Mouse (Mus musculus) frontal cortex, postnatal 36 days (tissue): Measurements from ENCODE around the gene Hist1h2bg.
A peak's percentile ranks its signal among the peaks of the same experiment; 100 is the strongest.
"Not testable (repeated sequence)": the region's sequence is repeated elsewhere in the genome, so short reads cannot be mapped to it uniquely, and the experiment has no call there.

Source experiments
- DNase-seq, 2 experiments: peaks; one replicate each; pipeline ENCODE4 v3.0.0; 2022; ENCODE audit warnings: low spot score in 2 of 2

Gene Hist1h2bg

DNA sequence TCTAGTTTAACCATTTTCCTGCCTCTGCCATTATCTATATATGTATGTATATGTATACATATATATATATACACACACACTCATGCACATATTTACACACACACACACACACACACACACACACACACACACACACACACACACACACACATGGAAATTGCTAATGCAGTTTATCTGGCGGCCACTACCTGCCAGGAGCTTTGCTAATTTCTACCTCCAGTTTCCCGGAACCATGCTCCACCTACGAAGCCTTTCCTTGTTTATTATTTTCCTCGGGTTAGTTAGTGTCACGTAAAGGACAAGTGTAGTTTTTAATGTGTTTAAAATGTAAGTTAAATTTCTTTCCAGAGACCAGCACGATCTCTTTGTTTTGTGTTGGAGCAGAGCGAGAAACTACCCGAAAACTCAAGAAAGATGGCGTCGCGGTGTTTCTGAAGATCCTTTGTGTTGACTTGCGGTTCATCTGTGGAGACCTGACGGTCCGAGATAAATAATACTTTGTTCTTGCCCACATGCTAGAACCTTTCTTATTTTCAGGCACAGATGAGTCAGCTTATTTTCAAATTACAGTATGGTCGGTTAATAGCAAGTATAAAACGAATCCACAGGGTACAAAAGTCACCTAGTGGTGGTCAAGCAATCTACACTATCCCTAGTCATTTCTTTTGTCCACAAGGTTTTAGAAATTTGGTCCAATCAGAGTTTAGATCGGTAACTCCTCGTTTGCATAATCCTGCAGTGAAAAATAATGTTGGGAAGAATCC, 8.3 kb upstream of the Hist1h2bg start:
- DNase-seq = peak in 1 of 2 experiments; percentile 63

- DNase-seq = no peak
Measured at GRCm38 (mm10) chr13:23564482-23564881, 6.7 kb upstream of the Hist1h2bg start.

- not testable (repeated sequence) for DNase-seq
Measured at GRCm38 (mm10) chr13:23570261-23571021, 755 bp upstream of the Hist1h2bg start.

GRCm38 (mm10) chr13:23571504-23572217, 465 bp downstream of the Hist1h2bg start:
- DNase-seq = peak in 1 of 2 experiments; percentile 30

DNA sequence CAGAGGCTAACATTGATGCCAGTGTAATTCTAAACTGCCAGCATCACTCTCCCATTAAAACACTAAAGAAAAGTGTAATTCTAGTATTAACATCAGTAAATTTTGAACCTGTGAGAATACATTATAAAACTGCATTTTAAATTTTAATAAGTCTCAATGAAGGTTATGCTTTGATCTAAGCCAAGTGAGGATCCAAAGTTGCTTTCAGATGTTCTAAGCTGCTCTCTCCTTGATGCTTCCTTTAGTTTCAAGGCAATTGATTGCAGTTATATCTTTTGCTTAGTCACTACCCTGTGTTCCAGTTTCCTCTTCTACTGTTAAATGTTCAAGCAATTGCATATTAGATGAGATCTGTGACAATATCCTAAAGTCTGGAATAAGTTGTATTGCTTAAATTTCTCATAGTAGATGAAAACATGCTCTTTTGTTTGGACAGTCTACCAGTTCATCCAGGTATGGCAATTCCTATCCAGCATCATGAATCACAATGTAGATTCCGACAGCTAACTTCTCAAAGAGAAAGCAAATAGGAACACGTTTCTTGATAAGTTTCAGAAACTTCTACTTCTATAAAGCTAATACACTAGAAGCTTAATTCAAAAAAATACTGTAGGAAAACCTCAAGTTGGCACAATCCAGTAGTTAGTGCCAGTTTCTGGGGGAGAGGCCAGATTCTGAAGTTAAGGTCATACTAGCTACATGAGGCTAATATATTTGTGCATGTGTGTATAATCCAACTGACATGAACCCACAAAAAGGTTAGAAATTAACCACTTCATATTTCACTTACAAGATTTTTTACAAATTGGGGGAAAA, 1.2 kb downstream of the Hist1h2bg start:
- no peak for DNase-seq

DNA sequence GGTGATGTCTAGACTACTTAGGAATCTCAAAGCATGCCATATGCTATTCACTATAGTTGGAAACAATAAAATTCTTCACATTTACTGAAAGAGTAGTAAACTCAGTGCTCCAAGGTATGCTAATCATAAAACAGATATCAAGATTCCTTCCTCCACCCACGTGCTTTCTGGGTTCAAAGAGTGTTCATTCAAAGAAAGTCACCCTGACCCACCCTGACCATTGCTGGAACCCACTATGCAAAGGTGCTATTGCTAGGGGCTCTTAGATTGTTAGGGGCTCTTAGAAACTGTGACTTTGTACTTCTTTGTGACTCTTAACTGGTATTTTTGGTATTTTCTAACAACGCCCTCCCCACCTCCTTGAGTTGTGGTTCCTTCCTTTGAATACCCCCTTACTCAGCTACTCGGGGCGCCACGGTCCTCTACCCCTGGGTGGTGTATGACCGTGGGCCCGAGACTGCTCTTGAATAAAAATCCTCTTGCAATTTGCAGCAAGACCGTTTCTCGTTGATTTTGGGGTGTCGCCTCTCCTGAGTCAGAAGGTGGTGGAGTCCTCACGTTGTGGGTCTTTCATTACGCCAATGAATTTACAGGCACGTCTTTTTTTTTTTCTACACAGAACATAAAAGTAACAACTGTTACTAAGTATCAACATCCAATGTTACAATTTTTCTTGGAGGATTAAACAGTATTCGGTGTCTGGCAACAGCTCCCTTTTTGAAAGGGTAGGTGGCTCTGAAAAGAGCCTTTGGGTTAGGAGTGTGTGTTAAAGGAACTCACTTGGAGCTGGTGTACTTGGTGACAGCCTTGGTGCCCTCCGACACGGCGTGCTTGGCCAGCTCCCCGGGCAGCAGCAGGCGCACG, 2.1 kb downstream of the Hist1h2bg start:
- DNase-seq = not testable (repeated sequence)

- DNase-seq = peak; percentile 88 to 98
Measured at GRCm38 (mm10) chr13:23573898-23574524, 2.8 kb downstream of the Hist1h2bg start, which contains the start of the genes Hist1h2bf and Hist1h2ad. Gene Hist1h2bf, minus strand, starts transcription at chr13:23574196. Gene Hist1h2ad, plus strand, starts transcription at chr13:23574381.

GRCm38 (mm10) chr13:23574546-23575170, 3.5 kb downstream of the Hist1h2bg start:
- DNase-seq = not testable (repeated sequence)

DNA sequence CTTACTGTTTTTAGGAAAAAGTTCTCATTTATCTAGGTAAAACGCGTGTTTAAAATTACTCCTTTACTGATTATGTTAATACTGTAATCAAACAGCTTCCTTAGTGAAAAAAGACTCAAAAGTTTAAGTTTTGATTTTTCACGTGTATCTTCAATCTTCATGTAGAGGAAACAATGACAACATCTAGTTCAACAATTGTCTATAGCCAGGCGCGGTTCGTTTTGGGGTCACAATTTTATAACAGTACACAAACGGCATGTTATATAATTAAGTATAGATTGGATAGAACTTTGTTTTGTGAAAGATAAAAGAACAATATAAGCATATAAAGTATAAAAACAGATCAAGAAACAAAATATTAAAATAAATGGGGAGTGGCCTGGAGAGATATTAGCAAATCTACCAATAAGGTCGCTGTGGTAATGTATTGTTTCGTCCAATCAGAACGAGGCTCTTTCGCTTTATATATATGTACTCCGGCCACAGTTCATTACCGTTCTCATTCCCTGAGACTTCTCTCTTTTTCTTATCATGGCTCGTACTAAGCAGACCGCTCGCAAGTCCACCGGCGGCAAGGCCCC, 4.2 kb downstream of the Hist1h2bg start, which contains the start of gene Hist1h3d:
TSS of gene Hist1h3d (plus strand) at position 493 of the 581 bp plus-strand sequence.
- DNase-seq = peak; percentile 65 to 87

- DNase-seq = peak in 1 of 2 experiments; percentile 35
Measured at GRCm38 (mm10) chr13:23575864-23576313, 4.7 kb downstream of the Hist1h2bg start.

DNA sequence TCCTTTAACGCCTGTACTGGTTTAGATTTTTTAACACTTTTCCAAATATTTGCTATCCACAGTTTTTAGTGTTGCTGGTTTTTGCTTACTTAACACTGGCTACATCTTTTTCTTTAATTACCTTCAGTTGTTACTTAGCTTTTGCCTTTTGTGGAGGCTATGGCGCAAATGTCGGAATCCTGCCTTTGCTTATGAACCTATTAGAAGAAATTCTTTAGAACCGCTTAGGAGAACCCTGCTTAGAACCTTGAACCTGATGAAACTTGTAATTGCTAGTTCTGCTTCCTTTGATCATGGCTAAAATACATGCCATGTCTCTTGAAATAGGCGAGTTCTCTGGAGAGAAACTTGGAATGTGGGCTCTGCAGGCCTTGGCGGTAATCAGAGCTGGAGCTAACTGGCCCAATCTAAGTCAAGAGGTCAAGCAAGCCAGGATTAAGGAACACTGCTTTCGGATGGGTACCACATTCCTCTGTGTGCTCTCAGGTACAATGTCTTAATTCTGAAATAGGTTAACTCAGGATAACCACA, 5.2 kb downstream of the Hist1h2bg start:
- DNase-seq = no peak

GRCm38 (mm10) chr13:23576906-23577639, 5.9 kb downstream of the Hist1h2bg start:
- no peak for DNase-seq

GRCm38 (mm10) chr13:23577835-23578234, 6.6 kb downstream of the Hist1h2bg start:
- no peak for DNase-seq

DNA sequence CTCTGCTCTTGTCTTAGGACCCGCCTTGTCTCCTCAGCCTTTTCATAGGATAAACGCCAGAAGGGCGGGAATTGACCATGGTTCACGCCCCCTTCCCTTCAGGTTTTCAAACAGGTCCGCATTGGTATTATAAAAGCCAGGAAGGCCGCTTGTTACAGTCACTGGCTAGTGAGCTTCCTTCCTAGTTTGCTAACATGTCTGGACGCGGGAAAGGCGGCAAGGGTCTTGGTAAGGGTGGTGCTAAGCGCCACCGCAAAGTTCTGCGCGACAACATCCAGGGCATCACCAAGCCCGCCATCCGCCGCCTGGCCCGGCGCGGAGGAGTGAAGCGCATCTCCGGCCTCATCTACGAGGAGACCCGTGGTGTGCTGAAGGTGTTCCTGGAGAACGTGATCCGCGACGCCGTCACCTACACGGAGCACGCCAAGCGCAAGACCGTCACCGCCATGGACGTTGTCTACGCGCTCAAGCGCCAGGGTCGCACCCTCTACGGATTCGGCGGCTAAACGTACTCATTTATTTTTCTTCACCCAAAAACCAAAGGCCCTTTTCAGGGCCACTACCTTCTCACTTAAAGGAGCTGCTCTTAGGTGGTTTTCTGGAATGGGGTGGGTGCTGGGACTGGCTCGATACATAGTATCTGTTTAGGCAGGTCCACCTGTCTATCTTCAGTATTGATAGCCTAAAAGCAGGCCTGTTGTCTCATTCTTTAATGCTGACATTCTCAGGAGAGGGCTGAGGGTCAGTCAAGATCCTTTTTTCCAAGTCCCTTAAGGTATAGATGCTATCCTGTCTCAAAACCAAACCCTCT, 10.4 kb downstream of the Hist1h2bg start, which contains the start of gene Hist1h4d:
TSS of gene Hist1h4d (plus strand) at position 191 of the 811 bp plus-strand sequence.
- DNase-seq = peak; percentile 99 to 100

GRCm38 (mm10) chr13:23582219-23583056, 11.2 kb downstream of the Hist1h2bg start:
- no peak for DNase-seq
